Comparison of ENCODE assay signal across 25 mouse cellular contexts in genomic region chr12:70212501-70212900, GRCm38 (mm10). TPM values are rescaled to one million over a fixed set of nuclear protein-coding genes. Genes with fewer than 3 reads are reported as not detected.
DNase-seq lines count a peak whose midpoint lies in the region; ATAC-seq and TF ChIP-seq lines count a peak whose summit lies in the region.
"Had no signal": no experiment of that assay in that cellular context is flagged by ENCODE, and none has a peak within 500 bp of the region (broad histone marks: within the 10 kb centered on the region; RNA-seq: fewer than 3 reads in every experiment).

No protein-coding gene starts in this region.

- H3K4me1 ChIP-seq in cerebellum, adult 2 months (ENCODE audit: control insufficient read depth, insufficient read depth, low read length), result peaks cover 4% of the 10 kb centered on the region
- H3K4me1 ChIP-seq: embryonic facial prominence, embryonic 15.5 days; heart, embryonic 10.5 days; heart, embryonic 15.5 days had no signal

- H3K4me3 ChIP-seq in cerebellum, adult 2 months (replicated peaks; ENCODE audit: insufficient read depth, low read depth, low read length), result no peak overlapping the region
- H3K4me3 ChIP-seq: embryonic facial prominence, embryonic 15.5 days; erythroblast, embryonic 14.5 days; forebrain, embryonic 10.5 days; heart, embryonic 10.5 days; heart, embryonic 15.5 days; hindbrain, embryonic 13.5 days had no signal

- no peak for TF ChIP-seq POLR2A in cerebellum, adult 2 months (IDR thresholded peaks at IDR 0.05; ENCODE audit: borderline replicate concordance, insufficient read depth, low read length)

- ATAC-seq in cerebellum, adult (ENCODE audit: insufficient number of reproducible peaks, low FRiP score, low TSS enrichment), result no peak; the same call in 1 of the 2 replicates
- ATAC-seq: forebrain, embryonic 14.5 days; hindbrain, postnatal 0 days; Patski had no signal

- DNase-seq in cerebellum, adult 2 months, result peak; percentile 24 to 47
- peak; percentile 45 for DNase-seq in brain, adult 2 months (ENCODE audit: low read depth, low spot score)
- DNase-seq in cerebellum, adult 9-10 months, result peak; percentile 28
- peak; percentile 38 to 47 for DNase-seq in cerebellum, postnatal 25 days
- no peak for DNase-seq in thymus, postnatal 4 days
- no peak for DNase-seq in thymus, postnatal 10 days (ENCODE audit: low spot score in 2 of 2)
- DNase-seq: adrenal gland, adult 2 months; adrenal gland, postnatal 25 days; embryo, embryonic 11 days; gastrocnemius, postnatal 36 days; heart, adult 18-20 months; heart, postnatal 14 days; kidney, adult 11 months had no signal

- H3K27ac ChIP-seq in cerebellum, adult 2 months (ENCODE audit: insufficient read depth, low read length), result no peak overlapping the region
- H3K27ac ChIP-seq: embryonic facial prominence, embryonic 15.5 days; forebrain, embryonic 10.5 days; heart, embryonic 10.5 days; heart, embryonic 15.5 days; hindbrain, embryonic 13.5 days; hindbrain, postnatal 0 days had no signal

- WGBS in cerebellum, adult 2 months, result 7% methylated on average over 4 of the region's 4 CpGs

- TF ChIP-seq CTCF in cerebellum, adult 2 months (IDR thresholded peaks at IDR 0.05; ENCODE audit: borderline replicate concordance, insufficient read depth, low read depth, low read length), result no peak

- no peaks in the 10 kb centered on the region; the same call in 1 of the 2 replicates for H3K27me3 ChIP-seq in cerebellum, adult 2 months (ENCODE audit: control insufficient read depth, insufficient read depth, low read length)
- H3K27me3 ChIP-seq: CH12.LX; embryonic facial prominence, embryonic 15.5 days; heart, embryonic 15.5 days; hindbrain, embryonic 13.5 days had no signal

RNA-seq across cellular contexts. Expression of gene Pygl, which starts 18.8 kb away (rescaled TPM):
- 1.9 TPM in 2 replicates for polyA plus RNA-seq in cerebellum, adult 2 months (2012; rRNA removed)

RNA-seq across cellular contexts. Expression of gene Abhd12b, which starts 58.6 kb away (rescaled TPM):
- not detected in 2 replicates for polyA plus RNA-seq in cerebellum, adult 2 months (2012; rRNA removed)
- polyA plus RNA-seq: adrenal gland, adult 2 months; embryonic facial prominence, embryonic 11.5 days; erythroblast, embryonic 14.5 days; forebrain, embryonic 10.5 days; forebrain, embryonic 14.5 days; heart, embryonic 10.5 days; hindbrain, postnatal 0 days; Patski had no signal

Comparison
In these comparisons a context has a peak if more than half of its experiments do, and no peak if none do; other contexts are left out.
1. DNase-seq: peak in cerebellum, adult 2 months (2 of 2), brain, adult 2 months (single experiment), cerebellum, adult 9-10 months (single experiment) and cerebellum, postnatal 25 days (2 of 2); none in thymus, postnatal 4 days (single experiment) and thymus, postnatal 10 days (0 of 2).